Mouse (Mus musculus): Measurements from ENCODE around the gene Mgat3. TPM values are rescaled to one million over a fixed set of nuclear protein-coding genes. Genes with fewer than 3 reads are reported as not detected.

Mgat3 gene
- polyA plus RNA-seq, 1 experiment from 2014 or later: 6.1 TPM

GRCm38 (mm10) chr15:80217476-80217875, 44.0 kb downstream of the Mgat3 start:
- no peaks in the 10 kb centered on the region for H3K9me3 ChIP-seq (ENCODE audit: control insufficient read depth, low read length)
- no peak overlapping the region for H3K4me3 ChIP-seq (ENCODE audit: low read length)
- no peak overlapping the region for H3K27ac ChIP-seq (ENCODE audit: low read depth, low read length)
- 87% methylated on average over 10 of the region's 10 CpGs for whole genome bisulfite sequencing
- no peak overlapping the region for H3K4me2 ChIP-seq (replicated peaks; ENCODE audit: low read depth, low read length)
- no peaks in the 10 kb centered on the region for H3K27me3 ChIP-seq (ENCODE audit: control insufficient read depth, insufficient read depth, low read length)
- H3K4me1 ChIP-seq (ENCODE audit: control insufficient read depth, insufficient read depth, low read length): peaks cover 6% of the 10 kb centered on the region; the same call in 1 of the 2 replicates
- no peak for ATAC-seq (ENCODE audit: low FRiP score, low TSS enrichment)
- no peak overlapping the region for H3K9ac ChIP-seq (ENCODE audit: low read depth, low read length)
- 0 out of 2 replicates have a peak, but pooled peaks cover 2% of the 10 kb centered on the region for H3K36me3 ChIP-seq (ENCODE audit: control insufficient read depth, insufficient read depth, low read length)

- peak overlapping the region; percentile 22; the same call in 1 of the 2 replicates for H3K4me2 ChIP-seq (replicated peaks; ENCODE audit: low read depth, low read length)
- no peaks in the 10 kb centered on the region for H3K9me3 ChIP-seq (ENCODE audit: control insufficient read depth, low read length)
- H3K27me3 ChIP-seq (ENCODE audit: control insufficient read depth, insufficient read depth, low read length): no peaks in the 10 kb centered on the region
- no peak overlapping the region for H3K27ac ChIP-seq (ENCODE audit: low read depth, low read length)
- H3K4me3 ChIP-seq (ENCODE audit: low read length): no peak overlapping the region
- peak; percentile 51; the same call in 1 of the 2 replicates for ATAC-seq (ENCODE audit: low FRiP score, low TSS enrichment)
- H3K36me3 ChIP-seq (ENCODE audit: control insufficient read depth, insufficient read depth, low read length): no peaks in the 10 kb centered on the region
- H3K9ac ChIP-seq (ENCODE audit: low read depth, low read length): peak overlapping the region; percentile 28; the same call in 1 of the 2 replicates
- H3K4me1 ChIP-seq (ENCODE audit: control insufficient read depth, insufficient read depth, low read length): peaks cover 6% of the 10 kb centered on the region; the same call in 1 of the 2 replicates
- WGBS: 42% methylated on average over 14 of the region's 14 CpGs
Measured at GRCm38 (mm10) chr15:80219211-80219610, 45.7 kb downstream of the Mgat3 start.

- H3K9ac ChIP-seq (ENCODE audit: low read depth, low read length): peak overlapping the region; percentile 28; the same call in 1 of the 2 replicates
- no peak for ATAC-seq (ENCODE audit: low FRiP score, low TSS enrichment)
- no peaks in the 10 kb centered on the region for H3K9me3 ChIP-seq (ENCODE audit: control insufficient read depth, low read length)
- no peak overlapping the region for H3K4me2 ChIP-seq (replicated peaks; ENCODE audit: low read depth, low read length)
- H3K4me3 ChIP-seq (ENCODE audit: low read length): no peak overlapping the region
- peaks cover 6% of the 10 kb centered on the region; the same call in 1 of the 2 replicates for H3K4me1 ChIP-seq (ENCODE audit: control insufficient read depth, insufficient read depth, low read length)
- no peaks in the 10 kb centered on the region for H3K36me3 ChIP-seq (ENCODE audit: control insufficient read depth, insufficient read depth, low read length)
- no peak overlapping the region for H3K27ac ChIP-seq (ENCODE audit: low read depth, low read length)
- H3K27me3 ChIP-seq (ENCODE audit: control insufficient read depth, insufficient read depth, low read length): no peaks in the 10 kb centered on the region
- WGBS: 67% methylated on average over 4 of the region's 4 CpGs
Measured at GRCm38 (mm10) chr15:80219705-80220657, 46.5 kb downstream of the Mgat3 start.

- H3K36me3 ChIP-seq (ENCODE audit: control insufficient read depth, insufficient read depth, low read length): no peaks in the 10 kb centered on the region
- H3K27me3 ChIP-seq (ENCODE audit: control insufficient read depth, insufficient read depth, low read length): no peaks in the 10 kb centered on the region
- 66% methylated on average over 8 of the region's 8 CpGs for WGBS
- H3K4me3 ChIP-seq (ENCODE audit: low read length): no peak overlapping the region
- H3K4me2 ChIP-seq (replicated peaks; ENCODE audit: low read depth, low read length): no peak overlapping the region
- no peaks in the 10 kb centered on the region for H3K9me3 ChIP-seq (ENCODE audit: control insufficient read depth, low read length)
- H3K4me1 ChIP-seq (ENCODE audit: control insufficient read depth, insufficient read depth, low read length): peaks cover 6% of the 10 kb centered on the region; the same call in 1 of the 2 replicates
- no peak overlapping the region for H3K9ac ChIP-seq (ENCODE audit: low read depth, low read length)
- ATAC-seq (ENCODE audit: low FRiP score, low TSS enrichment): no peak
- no peak overlapping the region for H3K27ac ChIP-seq (ENCODE audit: low read depth, low read length)
Measured at GRCm38 (mm10) chr15:80221031-80221430, 47.5 kb downstream of the Mgat3 start.

GRCm38 (mm10) chr15:80223751-80224150, 50.2 kb downstream of the Mgat3 start:
- WGBS: 88% methylated on average over 7 of the region's 7 CpGs
- Histone ChIP-seq H3K4me1 (ENCODE audit: control insufficient read depth, insufficient read depth, low read length) (peaks cover 6% of the 10 kb centered on the region; the same call in 1 of the 2 replicates), H3K9me3 (ENCODE audit: control insufficient read depth, low read length) (no peaks in the 10 kb centered on the region), H3K4me2 (replicated peaks; ENCODE audit: low read depth, low read length) (no peak overlapping the region), H3K4me3 (ENCODE audit: low read length) (no peak overlapping the region), H3K27me3 (ENCODE audit: control insufficient read depth, insufficient read depth, low read length) (no peaks in the 10 kb centered on the region), H3K9ac (ENCODE audit: low read depth, low read length) (no peak overlapping the region), H3K27ac (ENCODE audit: low read depth, low read length) (no peak overlapping the region), H3K36me3 (ENCODE audit: control insufficient read depth, insufficient read depth, low read length) (no peaks in the 10 kb centered on the region)
- ATAC-seq (ENCODE audit: low FRiP score, low TSS enrichment): no peak

GRCm38 (mm10) chr15:80225208-80225607, 51.7 kb downstream of the Mgat3 start:
- H3K36me3 ChIP-seq (ENCODE audit: control insufficient read depth, insufficient read depth, low read length): no peaks in the 10 kb centered on the region
- no peaks in the 10 kb centered on the region for H3K27me3 ChIP-seq (ENCODE audit: control insufficient read depth, insufficient read depth, low read length)
- H3K4me2 ChIP-seq (replicated peaks; ENCODE audit: low read depth, low read length): no peak overlapping the region
- no peaks in the 10 kb centered on the region for H3K9me3 ChIP-seq (ENCODE audit: control insufficient read depth, low read length)
- 31% methylated on average over 9 of the region's 9 CpGs for WGBS
- no peak overlapping the region for H3K4me3 ChIP-seq (ENCODE audit: low read length)
- H3K4me1 ChIP-seq (ENCODE audit: control insufficient read depth, insufficient read depth, low read length): no peaks in the 10 kb centered on the region
- ATAC-seq (ENCODE audit: low FRiP score, low TSS enrichment): peak; percentile 43; the same call in 1 of the 2 replicates
- H3K27ac ChIP-seq (ENCODE audit: low read depth, low read length): no peak overlapping the region
- H3K9ac ChIP-seq (ENCODE audit: low read depth, low read length): no peak overlapping the region

GRCm38 (mm10) chr15:80225796-80226195, 52.3 kb downstream of the Mgat3 start:
- whole genome bisulfite sequencing: 47% methylated on average over 2 of the region's 2 CpGs
- no peak for ATAC-seq (ENCODE audit: low FRiP score, low TSS enrichment)

GRCm38 (mm10) chr15:80228071-80228800, 54.7 kb downstream of the Mgat3 start:
- H3K4me3 ChIP-seq (ENCODE audit: low read length): no peak overlapping the region
- WGBS: 76% methylated on average over 17 of the region's 17 CpGs
- H3K9me3 ChIP-seq (ENCODE audit: control insufficient read depth, low read length): no peaks in the 10 kb centered on the region
- no peaks in the 10 kb centered on the region for H3K27me3 ChIP-seq (ENCODE audit: control insufficient read depth, insufficient read depth, low read length)
- no peak overlapping the region for H3K9ac ChIP-seq (ENCODE audit: low read depth, low read length)
- H3K4me2 ChIP-seq (replicated peaks; ENCODE audit: low read depth, low read length): no peak overlapping the region
- peaks cover 3% of the 10 kb centered on the region for H3K4me1 ChIP-seq (ENCODE audit: control insufficient read depth, insufficient read depth, low read length)
- no peak overlapping the region for H3K27ac ChIP-seq (ENCODE audit: low read depth, low read length)
- H3K36me3 ChIP-seq (ENCODE audit: control insufficient read depth, insufficient read depth, low read length): no peaks in the 10 kb centered on the region
- ATAC-seq (ENCODE audit: low FRiP score, low TSS enrichment): no peak

More at GRCm38 (mm10) chr15:80225796-80226195, 52.3 kb downstream of the Mgat3 start:
- H3K27ac ChIP-seq (ENCODE audit: low read depth, low read length): no peak overlapping the region
- H3K27me3 ChIP-seq (ENCODE audit: control insufficient read depth, insufficient read depth, low read length): no peaks in the 10 kb centered on the region
- no peak overlapping the region for H3K9ac ChIP-seq (ENCODE audit: low read depth, low read length)
- no peaks in the 10 kb centered on the region for H3K4me1 ChIP-seq (ENCODE audit: control insufficient read depth, insufficient read depth, low read length)
- no peak overlapping the region for H3K4me2 ChIP-seq (replicated peaks; ENCODE audit: low read depth, low read length)
- H3K4me3 ChIP-seq (ENCODE audit: low read length): no peak overlapping the region
- H3K9me3 ChIP-seq (ENCODE audit: control insufficient read depth, low read length): no peaks in the 10 kb centered on the region
- no peaks in the 10 kb centered on the region for H3K36me3 ChIP-seq (ENCODE audit: control insufficient read depth, insufficient read depth, low read length)
